Mouse (Mus musculus) heart, embryonic 14.5 days (tissue): ENCODE results near the gene Marcks. TPM values are rescaled to one million over a fixed set of nuclear protein-coding genes. Genes with fewer than 3 reads are reported as not detected.

Experiments
- ATAC-seq: fragments of 200-750 bp; cut with Nextera tagmentation; 2 replicates; pipeline ENCODE4 v1.8.0; 2017; ENCODE audit warnings: low read depth, moderate TSS enrichment; ENCODE audit not compliant: insufficient number of reproducible peaks, insufficient read depth, low FRiP score
- H3K27ac ChIP-seq, 2 experiments: fragments of 200-500 bp in 1 of 2; fragments of 300-500 bp in 1 of 2; sonication (generic) in 1 of 2; replicated peaks in 1 of 2; 2 replicates each; pipeline ENCODE4 v1.5.1; 2012 to 2014; ENCODE audit warnings: low read depth in 2 of 2, low read length in 2 of 2, control low read depth in 1 of 2, mild to moderate bottlenecking in 1 of 2, mixed read lengths in 1 of 2; ENCODE audit not compliant: control insufficient read depth in 1 of 2, insufficient read depth in 1 of 2
- H3K27me3 ChIP-seq: fragments of 300-500 bp; sonication (generic); 2 replicates; pipeline ENCODE4 v1.6.1; 2014; ENCODE audit warnings: mild to moderate bottlenecking, low read length, control low read depth; ENCODE audit not compliant: control insufficient read depth, insufficient read depth
- H3K36me3 ChIP-seq: fragments of 300-500 bp; sonication (generic); 2 replicates; pipeline ENCODE4 v1.6.1; 2014; ENCODE audit warnings: mild to moderate bottlenecking, control low read depth, low read length, mixed read lengths; ENCODE audit not compliant: control insufficient read depth, insufficient read depth
- H3K4me1 ChIP-seq, 2 experiments: fragments of 200-500 bp in 1 of 2; fragments of 300-500 bp in 1 of 2; sonication (generic) in 1 of 2; 2 replicates each; pipeline ENCODE4 v1.6.1; 2012 to 2014; ENCODE audit warnings: low read length in 2 of 2, control low read depth in 1 of 2, mixed read lengths in 1 of 2; ENCODE audit not compliant: control insufficient read depth in 2 of 2, insufficient read depth in 2 of 2
- H3K4me2 ChIP-seq: fragments of 300-500 bp; sonication (generic); 2 replicates; pipeline ENCODE4 v1.6.1; 2014; ENCODE audit warnings: mild to moderate bottlenecking, low read length
- H3K4me3 ChIP-seq, 2 experiments: fragments of 200-500 bp in 1 of 2; fragments of 300-500 bp in 1 of 2; sonication (generic) in 1 of 2; 2 replicates each; pipeline ENCODE4 v1.5.1; 2012 to 2014; ENCODE audit warnings: low read length in 2 of 2, mild to moderate bottlenecking in 2 of 2, control low read depth in 1 of 2, low read depth in 1 of 2, moderate library complexity in 1 of 2; ENCODE audit not compliant: control insufficient read depth in 1 of 2, insufficient read depth in 1 of 2
- H3K9ac ChIP-seq: fragments of 300-500 bp; sonication (generic); 2 replicates; pipeline ENCODE4 v1.6.1; 2014; ENCODE audit warnings: mild to moderate bottlenecking, low read length
- H3K9me3 ChIP-seq: fragments of 300-500 bp; sonication (generic); 2 replicates; pipeline ENCODE4 v1.6.1; 2016; ENCODE audit warnings: low read length, control low read depth; ENCODE audit not compliant: control insufficient read depth
- WGBS: fragments of 180-500 bp; shearing (Covaris S2); extraction: QIAGEN DNeasy Blood & Tissue Kit; methylation state at CpG from one replicate; pipeline ENCODE4 v1.1.7; 2014; 5-methylcytosine and 5-hydroxymethylcytosine counted together
- polyA plus RNA-seq: library from polyadenylated mRNA; unstranded; fragments of >200 nt; fragmentation: Nextera tagmentation; extraction: Ambion mirVana; gene quantifications from 2 replicates; pipeline ENCODE4 v1.2.1, GENCODE M21; 2014

The Marcks gene
- polyA plus RNA-seq, 1 experiment from 2014 or later: 96.5 TPM

GRCm38 (mm10) chr10:37159731-37160130 is 21.0 kb upstream of the Marcks start:
- Histone ChIP-seq H3K4me1 (no peaks in the 10 kb centered on the region), H3K4me3 (no peak overlapping the region), H3K27ac (no peak overlapping the region), H3K4me2 (no peak overlapping the region), H3K36me3 (no peaks in the 10 kb centered on the region), H3K27me3 (no peaks in the 10 kb centered on the region), H3K9me3 (no peaks in the 10 kb centered on the region), H3K9ac (no peak overlapping the region)
- WGBS: 63% methylated on average over 3 of the region's 3 CpGs
- no peak for ATAC-seq

- ATAC-seq: no peak
- Histone ChIP-seq H3K36me3 (no peaks in the 10 kb centered on the region), H3K9ac (no peak overlapping the region), H3K27ac (no peak overlapping the region), H3K27me3 (no peaks in the 10 kb centered on the region), H3K4me1 (no peaks in the 10 kb centered on the region), H3K4me3 (no peak overlapping the region), H3K9me3 (no peaks in the 10 kb centered on the region), H3K4me2 (no peak overlapping the region)
- WGBS: 81% methylated on average over 5 of the region's 5 CpGs
Observed at GRCm38 (mm10) chr10:37157156-37157555, 18.4 kb upstream of the Marcks start.

- H3K27ac ChIP-seq: no peak overlapping the region
- no peak overlapping the region for H3K4me3 ChIP-seq
- H3K36me3 ChIP-seq: no peaks in the 10 kb centered on the region
- H3K27me3 ChIP-seq: no peaks in the 10 kb centered on the region
- H3K4me1 ChIP-seq: no peaks in the 10 kb centered on the region
- no peak overlapping the region for H3K9ac ChIP-seq
- no peaks in the 10 kb centered on the region for H3K9me3 ChIP-seq
- H3K4me2 ChIP-seq: no peak overlapping the region
- 43% methylated on average over 1 of the region's 2 CpGs for WGBS
- ATAC-seq: no peak
Observed at GRCm38 (mm10) chr10:37155131-37155530, 16.4 kb upstream of the Marcks start.

- Histone ChIP-seq H3K9me3 (no peaks in the 10 kb centered on the region), H3K4me1 (no peaks in the 10 kb centered on the region), H3K27me3 (no peaks in the 10 kb centered on the region), H3K27ac (no peak overlapping the region), H3K9ac (no peak overlapping the region), H3K36me3 (no peaks in the 10 kb centered on the region), H3K4me3 (no peak overlapping the region), H3K4me2 (no peak overlapping the region)
- no peak for ATAC-seq
- WGBS: 75% methylated on average over 7 of the region's 7 CpGs
Observed at GRCm38 (mm10) chr10:37151539-37152271, 13.0 kb upstream of the Marcks start.

- Histone ChIP-seq H3K4me1 (no peaks in the 10 kb centered on the region), H3K9ac (no peak overlapping the region), H3K27me3 (no peaks in the 10 kb centered on the region), H3K36me3 (no peaks in the 10 kb centered on the region), H3K9me3 (no peaks in the 10 kb centered on the region), H3K27ac (no peak overlapping the region), H3K4me3 (no peak overlapping the region), H3K4me2 (no peak overlapping the region)
- 65% methylated on average over 3 of the region's 3 CpGs for WGBS
- ATAC-seq: no peak
Observed at GRCm38 (mm10) chr10:37148016-37148415, 9.3 kb upstream of the Marcks start.

GRCm38 (mm10) chr10:37145456-37145855 is 6.7 kb upstream of the Marcks start:
- H3K9ac ChIP-seq: no peak overlapping the region
- no peak overlapping the region for H3K27ac ChIP-seq
- H3K4me1 ChIP-seq: 0 out of 4 replicates have a peak, but pooled peaks cover 0 to 6% of the 10 kb centered on the region in 2 experiments
- H3K4me2 ChIP-seq: no peak overlapping the region
- no peaks in the 10 kb centered on the region for H3K36me3 ChIP-seq
- H3K9me3 ChIP-seq: no peaks in the 10 kb centered on the region
- no peak for ATAC-seq
- WGBS: 89% methylated on average over 1 of the region's 1 CpGs
- H3K27me3 ChIP-seq: no peaks in the 10 kb centered on the region
- H3K4me3 ChIP-seq: no peak overlapping the region

- Histone ChIP-seq H3K9ac (peak overlapping the region; percentile 97), H3K4me2 (peak overlapping the region; percentile 85), H3K9me3 (no peaks in the 10 kb centered on the region), H3K27ac (peak overlapping the region; percentile 8 to 93; a peak in 2 of 4 replicates), H3K4me1 (0 out of 4 replicates have a peak, but pooled peaks cover 0 to 6% of the 10 kb centered on the region in 2 experiments), H3K4me3 (peak overlapping the region; percentile 65 to 76), H3K36me3 (no peaks in the 10 kb centered on the region), H3K27me3 (no peaks in the 10 kb centered on the region)
- WGBS: 73% methylated on average over 4 of the region's 4 CpGs
- no peak for ATAC-seq
Observed at GRCm38 (mm10) chr10:37141621-37142020, 2.9 kb upstream of the Marcks start.
